Mouse (Mus musculus) CD4-positive, CD25-positive, alpha-beta regulatory T cell, adult 4 months (primary cell): ENCODE data around the gene Wtip. TPM values are rescaled to one million over a fixed set of nuclear protein-coding genes. Genes with fewer than 3 reads are reported as not detected.
"Not testable (repeated sequence)": the region's sequence is repeated elsewhere in the genome, so short reads cannot be mapped to it uniquely, and the experiment has no call there.

Experiments
- ATAC-seq: one replicate; pipeline ENCODE4 v1.8.0; 2017
- polyA plus RNA-seq, 2 experiments: library from polyadenylated mRNA; unstranded; fragments of 100-300 nt; shearing (Covaris generic); gene quantifications; one replicate each; pipeline ENCODE4 v1.2.1; 2017

Gene Wtip
- not detected for polyA plus RNA-seq

DNA sequence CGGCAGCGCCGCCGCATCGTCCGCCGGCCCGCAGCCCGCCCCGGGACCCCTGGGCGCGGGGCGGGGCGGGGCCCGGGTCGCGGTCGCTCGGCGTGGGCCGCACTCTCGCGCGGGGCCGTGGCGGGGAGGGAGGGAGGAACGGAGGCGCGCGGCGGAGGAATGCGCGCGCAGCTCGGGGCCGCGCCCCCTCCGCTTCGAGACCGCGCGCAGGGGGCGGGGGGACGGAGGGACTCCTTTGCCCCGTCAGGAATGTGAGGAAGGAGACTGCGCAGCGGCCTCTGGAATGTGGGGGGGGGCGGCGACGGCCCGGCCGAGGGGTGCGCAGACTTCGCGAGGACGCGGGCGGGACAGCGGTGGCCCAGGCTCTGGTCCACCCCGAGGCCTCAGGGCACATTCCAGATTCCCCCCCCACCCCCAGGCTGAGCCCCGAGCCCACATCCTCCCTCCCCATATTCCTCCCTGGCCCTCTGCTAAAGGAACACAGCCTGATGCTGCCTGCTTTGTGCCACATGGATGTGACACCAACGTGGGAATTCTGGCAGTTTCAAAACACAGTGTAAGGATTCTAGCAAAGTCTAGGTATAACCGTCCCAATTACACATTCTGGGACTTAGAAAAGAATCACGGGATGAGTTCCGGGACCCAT is at the start of gene Wtip:
TSS of gene Wtip (minus strand) at position 152 of the 646 bp plus-strand sequence.
- no peak for ATAC-seq

DNA sequence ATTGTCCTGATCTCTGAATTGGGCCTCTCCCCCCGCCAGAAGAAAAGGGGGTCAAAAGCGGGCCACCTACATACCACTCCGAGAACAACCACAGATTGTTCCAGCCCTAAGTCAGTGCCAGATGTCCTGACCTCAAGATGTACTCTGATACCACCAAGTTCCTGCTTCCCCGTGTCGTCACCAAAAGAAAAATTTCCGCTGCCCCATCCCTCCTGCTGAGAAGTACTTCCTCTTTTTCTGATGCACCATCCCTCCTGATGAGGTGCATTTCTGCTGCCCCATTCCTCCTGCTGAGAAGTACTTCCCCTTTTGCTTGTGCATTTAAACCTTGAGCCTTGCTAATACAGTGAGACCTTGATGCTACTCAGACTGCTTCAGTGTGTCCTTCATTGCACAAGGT is 43.2 kb upstream of the Wtip start:
- ATAC-seq: not testable (repeated sequence)

DNA sequence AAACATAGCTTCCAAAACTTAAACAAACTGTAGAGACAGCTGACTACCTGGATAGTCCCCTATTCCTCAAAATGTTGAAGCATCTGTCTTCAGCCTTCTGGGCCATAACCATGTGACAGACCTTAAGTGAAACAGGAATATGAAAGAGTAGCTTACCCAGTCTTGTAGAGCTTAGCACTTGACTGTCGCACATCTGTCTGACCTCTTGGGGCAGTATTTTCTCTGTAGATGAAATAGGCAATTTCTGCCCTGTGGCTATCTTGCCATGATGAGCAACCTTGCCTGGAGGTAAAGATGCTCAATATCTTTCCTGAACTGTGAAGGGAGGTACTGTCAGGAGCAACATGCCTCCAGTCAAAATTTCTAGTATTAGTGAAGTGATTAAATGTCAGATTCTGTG is 39.2 kb upstream of the Wtip start:
- ATAC-seq: no peak

DNA sequence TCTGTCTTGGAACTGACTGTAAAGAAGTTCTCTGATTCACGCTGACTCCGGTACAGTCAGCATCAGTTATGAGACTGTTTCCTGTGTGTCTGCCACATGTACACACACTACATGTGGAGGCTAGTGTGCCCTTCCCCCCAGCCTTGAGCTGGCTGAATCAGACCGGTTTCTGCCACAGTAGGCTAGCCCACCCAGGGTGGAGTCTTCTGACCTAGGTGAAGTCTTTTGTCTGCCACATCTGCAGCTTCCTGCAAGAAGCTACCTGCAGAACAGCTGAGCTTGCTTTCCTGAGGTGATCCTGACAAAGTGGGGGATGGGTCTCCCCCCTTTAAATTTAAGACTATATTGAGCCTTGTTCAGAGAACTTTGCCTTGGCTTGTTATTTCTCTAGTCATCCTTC is 36.4 kb upstream of the Wtip start, which contains the start of gene Uba2:
TSS of gene Uba2 (minus strand) at position 146 of the 400 bp plus-strand sequence.
- no peak for ATAC-seq

DNA sequence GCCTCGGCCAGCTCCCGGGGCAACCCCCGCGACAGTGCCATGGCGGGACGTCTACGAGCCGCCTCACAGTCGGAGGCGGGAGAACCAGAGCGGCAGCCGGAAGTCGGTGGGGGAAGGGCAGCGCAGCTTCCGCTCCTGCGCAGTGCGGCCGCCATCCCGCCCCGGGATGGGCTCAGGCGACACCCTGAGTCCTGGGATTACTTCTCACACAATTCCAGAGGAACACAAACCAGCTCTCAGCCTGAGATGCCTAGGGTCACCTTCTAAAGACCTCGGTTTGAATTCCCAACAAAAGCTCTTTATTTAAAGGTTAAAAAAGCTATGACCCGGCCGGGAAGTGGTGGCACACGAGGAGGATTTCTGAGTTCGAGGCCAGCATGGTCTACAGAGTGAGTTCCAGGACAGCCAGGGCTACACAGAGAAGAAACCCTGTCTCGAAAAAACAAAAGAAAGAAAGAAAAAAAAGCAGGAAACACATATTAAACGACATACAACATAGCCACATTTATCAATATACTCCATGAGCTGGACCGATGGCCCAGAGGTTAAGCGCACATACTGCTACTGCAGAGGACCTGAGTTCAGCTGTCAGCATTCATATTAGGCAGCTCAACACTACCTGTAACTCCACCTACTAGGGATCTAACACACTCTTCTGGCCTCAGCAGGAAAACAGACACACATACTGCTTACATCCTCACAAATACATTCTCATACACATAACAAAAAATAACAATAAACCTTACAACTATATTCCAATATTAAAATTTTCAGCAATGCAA is 35.6 kb upstream of the Wtip start:
- ATAC-seq: peak; percentile 97

DNA sequence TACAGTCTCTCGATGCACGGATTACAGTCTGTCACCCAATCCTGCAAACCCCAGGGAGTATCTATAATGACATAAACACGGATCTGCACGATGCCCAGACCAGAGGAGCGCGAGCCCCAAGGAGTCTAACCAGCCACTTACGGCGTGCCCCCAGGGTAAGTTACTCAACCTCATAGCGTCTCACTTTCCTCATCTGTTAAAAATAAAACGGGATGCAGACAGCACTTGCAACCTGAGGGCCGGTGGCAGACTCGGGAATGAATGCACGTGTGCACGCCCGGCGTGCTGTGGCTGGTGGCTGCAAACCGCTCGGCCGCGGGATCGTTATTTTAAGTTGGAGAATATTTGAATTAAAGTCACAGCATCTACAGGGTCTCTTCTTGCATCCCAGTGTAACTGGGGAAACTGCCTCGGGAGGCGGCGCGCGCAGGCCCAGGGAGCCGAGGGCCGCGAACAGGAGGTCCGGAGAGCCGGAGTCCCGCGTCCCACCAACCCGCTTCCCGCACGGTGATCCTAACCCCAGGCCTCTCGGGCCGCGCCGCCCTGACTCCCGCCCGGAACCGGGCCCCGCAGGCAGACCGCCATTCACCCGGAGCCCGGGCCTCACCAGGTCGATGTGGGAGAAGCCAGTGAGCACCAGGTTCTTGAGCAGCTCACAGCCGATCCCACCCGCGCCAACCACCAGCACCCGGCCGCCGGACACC is 34.9 kb upstream of the Wtip start:
- peak; percentile 60 for ATAC-seq

DNA sequence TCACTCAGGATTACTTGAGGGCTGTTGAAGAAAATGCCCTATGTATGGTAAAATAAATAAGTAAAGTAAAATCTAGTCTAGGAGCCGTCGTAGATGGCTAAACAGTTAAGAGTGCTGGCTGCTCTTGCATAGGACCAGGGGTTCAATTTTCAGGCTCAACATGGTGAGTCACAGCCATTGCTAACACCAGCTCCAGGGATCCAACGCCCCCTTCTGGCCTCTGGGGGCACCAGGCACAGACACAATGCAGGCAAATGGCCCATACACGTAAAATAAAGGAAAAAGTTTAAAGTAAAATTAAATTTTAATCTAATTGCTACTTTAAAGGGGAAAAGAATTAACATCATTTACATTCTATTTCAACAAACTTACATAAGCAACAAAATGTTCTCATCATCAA is 33.8 kb upstream of the Wtip start:
- ATAC-seq: no peak

DNA sequence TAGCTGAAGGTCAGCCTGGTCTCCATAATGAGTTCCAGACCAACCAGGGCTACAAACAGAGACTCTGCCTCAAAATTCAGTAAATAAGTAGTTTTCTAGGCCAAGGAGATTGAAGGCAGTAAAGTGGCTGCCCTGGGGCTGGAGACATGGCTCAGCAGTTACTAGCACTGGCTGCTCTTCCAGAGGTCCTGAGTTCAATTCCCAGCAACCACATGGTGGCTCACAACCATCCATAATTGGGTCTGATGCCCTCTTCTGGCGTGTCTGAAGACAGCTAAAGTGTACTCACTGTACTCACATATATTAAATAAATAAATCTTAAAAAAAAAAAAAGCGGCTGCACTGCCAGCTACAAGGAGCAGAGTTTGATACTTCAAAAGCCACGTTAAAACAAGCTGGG is 32.9 kb upstream of the Wtip start:
- no peak for ATAC-seq

DNA sequence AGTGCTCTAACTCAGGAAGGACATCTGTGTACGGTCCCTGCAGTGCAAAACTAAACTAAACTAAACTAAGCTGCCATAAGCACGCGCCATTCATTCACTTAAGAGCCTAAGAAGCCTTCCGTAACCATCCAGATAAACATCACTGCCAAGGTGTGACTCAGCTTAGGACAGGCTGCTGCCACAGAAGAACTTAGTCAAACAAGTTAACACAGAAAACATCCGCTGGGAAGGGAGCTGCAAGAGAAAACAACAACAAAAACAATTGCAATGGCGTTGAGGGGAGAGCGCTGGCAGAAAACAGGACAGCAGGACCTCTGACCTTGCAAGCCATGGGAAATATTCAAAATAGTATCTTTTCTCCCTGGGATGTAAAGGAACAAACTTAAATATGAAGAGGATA is 31.6 kb upstream of the Wtip start:
- ATAC-seq: no peak

DNA sequence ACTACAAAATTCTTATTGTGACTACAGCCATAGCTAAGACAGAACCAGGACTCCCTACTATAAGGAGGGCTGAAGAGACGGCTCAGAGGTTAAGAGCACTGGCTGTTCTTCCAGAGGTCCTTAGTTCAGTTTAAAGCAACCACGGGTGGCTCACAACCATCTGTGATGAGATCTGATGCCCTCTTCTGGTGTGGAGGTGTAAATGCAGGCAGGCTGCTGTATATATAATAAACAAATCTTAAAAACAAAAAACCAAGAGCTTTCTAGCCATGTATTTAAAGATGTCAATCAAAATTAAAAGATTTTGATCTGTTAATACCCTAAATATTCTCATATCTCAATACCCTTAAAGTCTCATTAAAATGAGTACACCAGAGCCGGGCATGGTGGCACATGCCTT is 26.1 kb upstream of the Wtip start:
- no peak for ATAC-seq

DNA sequence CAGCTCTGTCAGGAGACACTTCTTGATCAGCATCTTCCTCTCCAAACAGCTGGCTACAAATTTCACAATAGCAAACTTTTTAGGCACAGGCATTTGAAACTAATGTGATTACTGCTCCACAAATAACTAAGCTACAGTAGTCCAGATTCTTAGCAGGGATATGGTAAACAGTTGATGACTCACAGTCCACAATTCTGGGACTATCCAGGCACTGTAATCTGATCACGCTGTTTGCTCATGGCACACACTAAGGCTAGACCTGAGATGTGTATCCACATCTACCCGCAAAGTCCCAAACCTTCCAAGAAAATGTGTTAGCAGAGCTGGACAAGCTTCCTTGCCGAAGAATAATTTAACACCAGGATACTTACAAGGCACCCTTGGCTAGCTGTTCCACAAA is 24.9 kb upstream of the Wtip start:
- no peak for ATAC-seq

DNA sequence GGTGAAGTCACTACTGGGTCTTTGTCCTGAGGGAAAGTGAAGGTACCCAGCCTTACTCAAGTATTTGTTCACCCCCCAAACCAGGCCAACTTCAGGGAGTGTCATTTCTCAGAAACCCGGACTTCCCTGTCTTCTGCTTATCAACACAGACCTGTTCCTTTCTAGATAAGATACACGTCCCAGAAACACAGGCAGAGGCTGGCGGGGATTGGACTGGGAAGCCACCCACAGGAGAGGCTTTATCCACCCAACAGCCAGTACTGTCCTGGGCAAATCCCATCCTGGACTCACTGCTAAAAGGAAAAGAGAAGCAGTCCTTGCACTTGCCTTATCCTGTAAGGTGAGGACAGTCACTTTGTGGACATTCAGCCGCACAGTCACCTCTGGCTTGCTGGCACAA is 14.1 kb upstream of the Wtip start:
- no peak for ATAC-seq

DNA sequence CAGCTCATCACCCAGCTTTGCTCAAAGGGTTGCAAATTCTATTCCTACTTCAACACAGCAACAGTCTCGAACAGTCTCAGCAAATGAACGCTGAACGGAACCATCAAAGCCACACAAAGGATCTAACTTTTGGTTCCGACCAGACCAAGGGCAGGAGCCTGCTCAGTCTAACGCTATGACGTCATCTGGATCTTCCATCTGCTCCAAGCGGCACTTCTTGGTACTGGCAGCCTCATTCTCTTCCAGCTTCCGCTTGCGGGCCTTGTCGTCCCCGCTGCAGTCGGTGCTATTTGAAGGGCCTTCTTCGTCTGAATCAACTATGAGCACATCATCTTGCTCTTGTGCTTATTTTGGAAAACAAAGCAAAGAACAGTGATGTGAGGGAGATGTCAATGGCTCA is 8.1 kb upstream of the Wtip start:
- ATAC-seq: no peak

DNA sequence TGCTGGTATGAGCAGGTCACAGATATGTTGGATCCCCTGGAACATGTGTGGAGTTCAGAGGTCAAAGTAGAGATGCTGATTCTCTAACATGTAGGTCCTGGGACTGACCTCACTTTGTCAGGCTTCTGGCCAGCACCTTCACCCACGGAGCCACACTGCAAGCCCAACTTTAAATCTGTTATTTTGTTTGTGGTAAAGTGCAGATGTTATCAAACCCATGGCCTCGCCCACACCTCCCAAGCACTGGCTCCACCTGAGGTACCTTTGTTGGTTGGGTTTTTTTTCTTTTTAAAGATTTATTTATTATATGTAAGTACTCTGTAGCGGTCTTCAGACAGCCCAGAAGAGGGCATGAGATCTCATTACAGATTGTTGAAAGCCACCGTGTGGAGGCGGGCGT is 6.4 kb upstream of the Wtip start:
- no peak for ATAC-seq

DNA sequence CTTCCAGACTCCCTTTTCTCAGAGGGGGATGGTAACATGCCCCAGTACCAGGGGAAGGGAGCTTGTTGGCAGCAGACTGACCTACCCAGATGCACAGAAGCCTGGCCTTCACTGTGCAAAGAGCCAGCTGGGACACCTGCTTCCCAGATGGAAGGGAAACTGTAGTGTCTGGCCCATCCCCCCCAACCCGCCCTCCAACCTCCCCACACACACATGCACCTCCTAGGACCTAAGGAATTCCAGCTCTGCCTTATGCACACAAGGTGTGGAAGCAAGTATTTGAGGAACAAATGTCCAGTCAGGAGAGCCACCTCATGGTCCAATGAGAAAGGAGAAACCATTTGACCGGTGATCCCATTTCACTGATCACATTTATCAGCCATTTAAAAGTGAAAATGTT is 1.3 kb upstream of the Wtip start:
- no peak for ATAC-seq

DNA sequence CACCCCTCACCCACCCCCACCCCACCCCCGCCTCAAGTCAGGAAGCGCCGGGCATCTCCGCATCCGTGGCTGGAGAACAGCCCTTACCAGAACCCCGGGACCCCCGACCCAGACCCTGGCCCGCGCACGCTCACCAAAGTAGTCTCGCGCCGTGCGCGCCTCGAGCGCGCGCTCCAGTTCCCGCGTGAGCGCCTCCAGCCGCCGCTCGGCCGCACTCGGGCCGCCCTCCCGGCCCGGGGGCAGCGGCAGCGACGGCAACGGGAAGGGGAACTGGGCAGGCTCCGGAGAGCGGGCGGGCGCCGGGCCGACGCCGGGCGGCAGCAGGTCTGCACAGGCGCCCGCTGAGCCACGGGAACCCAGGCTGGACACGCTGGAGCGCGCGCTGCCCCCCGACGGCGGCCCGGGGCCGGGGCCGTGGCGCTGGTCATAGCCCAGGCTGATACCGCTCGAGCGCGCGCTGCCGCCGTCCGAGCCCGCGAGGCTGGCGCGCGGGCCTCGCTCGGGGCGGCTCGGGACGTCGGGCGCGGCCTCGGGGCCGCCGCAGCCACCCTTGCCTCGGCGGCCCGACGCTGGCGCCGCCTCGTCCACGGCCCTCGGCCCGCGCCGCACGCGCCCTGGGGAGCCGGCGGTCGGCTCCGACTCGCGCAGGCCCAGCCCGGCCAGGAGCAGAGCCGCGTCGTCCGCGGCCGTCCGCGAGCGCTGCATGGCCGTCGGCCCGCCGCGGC is 551 bp downstream of the Wtip start:
- no peak for ATAC-seq

DNA sequence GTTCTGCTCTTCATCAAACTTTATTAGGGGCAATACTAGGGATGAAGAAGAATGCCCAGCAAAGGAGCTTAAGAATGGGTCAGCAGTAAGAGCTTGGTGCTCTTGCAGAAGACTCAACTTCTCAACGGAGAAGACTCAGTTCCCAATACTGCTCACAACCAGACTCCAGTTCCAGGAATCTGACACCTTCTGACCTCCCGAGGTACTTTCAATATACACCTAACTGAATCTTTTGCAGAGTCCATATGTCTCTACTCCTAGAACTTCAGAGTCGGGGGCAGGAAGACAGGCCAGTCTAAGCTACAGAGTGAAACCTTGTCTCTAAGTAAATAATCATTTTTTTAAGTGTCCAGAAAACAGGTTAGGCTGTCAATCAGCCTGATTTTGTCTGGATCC is 1.1 kb downstream of the Wtip start:
- no peak for ATAC-seq

DNA sequence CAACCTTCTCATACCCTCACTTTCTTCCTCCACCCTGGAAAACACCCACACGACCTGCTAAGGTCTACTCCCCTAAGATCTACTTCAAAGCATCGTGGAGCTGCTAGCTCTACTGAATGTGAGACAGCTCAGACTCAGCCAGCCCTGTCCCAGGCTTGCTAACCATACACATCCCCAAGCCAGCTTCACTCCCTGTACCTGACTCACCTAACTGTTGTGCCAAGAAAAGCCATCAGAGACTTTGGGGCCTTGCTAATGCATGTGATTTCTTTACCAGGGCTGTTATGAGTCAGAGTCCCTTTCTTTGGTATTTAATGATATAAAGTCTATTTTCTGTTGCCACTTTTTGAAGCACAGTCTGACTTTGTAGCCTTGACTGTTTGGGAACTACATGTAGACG is 1.9 kb downstream of the Wtip start:
- ATAC-seq: no peak

DNA sequence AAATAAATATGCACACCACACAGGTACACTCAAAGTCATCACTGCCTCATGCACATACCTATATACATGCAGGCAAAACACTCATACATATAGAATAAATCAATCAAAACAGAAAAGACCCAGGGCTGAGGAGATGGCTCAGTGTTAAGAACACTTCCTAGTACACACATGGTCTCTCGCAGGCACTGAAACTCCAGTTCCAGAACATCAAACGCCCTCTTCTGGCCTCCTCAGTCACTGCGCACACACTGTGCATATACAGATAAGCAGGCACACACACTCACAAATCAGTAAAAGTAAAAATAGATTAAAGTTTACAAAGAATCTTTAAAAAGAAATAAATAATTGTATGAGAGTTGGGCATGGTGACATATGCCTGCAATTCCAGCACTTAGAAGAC is 6.8 kb downstream of the Wtip start:
- ATAC-seq: no peak

DNA sequence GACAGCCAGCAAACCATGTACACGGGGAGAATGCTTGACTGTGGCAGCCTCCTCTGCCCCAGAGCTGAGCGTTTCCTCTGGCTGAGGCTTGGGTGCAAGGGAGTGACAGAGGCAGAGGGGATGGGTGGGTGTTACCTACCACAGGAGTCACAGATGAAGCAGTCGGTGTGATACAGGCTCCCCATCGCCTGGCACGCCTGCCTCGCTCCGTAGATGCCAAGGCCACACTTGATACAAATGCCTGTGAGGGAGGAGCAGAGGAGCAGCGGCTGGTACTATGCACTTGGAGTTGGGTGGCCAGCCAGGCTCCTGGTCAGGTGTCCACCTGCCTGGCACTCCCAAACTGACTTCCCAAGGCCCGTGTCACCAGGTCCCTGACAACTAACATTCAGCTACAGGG is 7.7 kb downstream of the Wtip start:
- no peak for ATAC-seq

DNA sequence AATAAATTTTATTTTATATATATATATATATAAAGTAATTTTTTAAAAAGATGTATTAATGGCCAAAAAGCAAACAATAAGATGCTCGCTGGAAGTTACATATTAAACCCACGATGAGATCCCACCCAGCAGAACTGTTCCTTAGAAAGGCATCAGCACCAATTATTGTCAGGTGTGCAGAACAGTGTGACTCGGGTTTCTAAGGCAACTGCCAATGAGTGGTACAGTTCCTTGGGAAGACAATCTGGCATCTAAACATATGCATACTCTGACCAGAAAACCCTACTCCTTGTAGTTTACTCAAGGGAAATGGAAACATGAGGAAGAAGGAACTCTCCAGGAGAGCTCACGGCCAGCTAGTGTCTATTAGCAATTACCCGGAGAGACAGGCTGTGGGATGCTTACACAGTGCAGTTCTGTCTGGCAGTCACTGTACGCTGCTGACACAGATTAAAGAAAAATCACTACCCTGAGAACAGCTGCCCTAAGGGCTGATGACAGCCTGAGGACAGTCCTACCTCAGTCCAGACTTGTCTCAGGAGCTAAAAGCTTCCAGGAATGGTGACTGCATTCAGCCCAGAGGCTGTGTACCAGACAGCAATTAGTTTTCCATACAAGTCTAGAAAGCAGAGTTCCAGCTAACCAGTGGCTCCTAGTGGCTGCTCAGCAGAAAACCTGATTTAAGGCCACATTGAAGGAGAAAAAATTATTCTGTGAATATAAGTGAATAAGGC is 9.9 kb downstream of the Wtip start:
- no peak for ATAC-seq

DNA sequence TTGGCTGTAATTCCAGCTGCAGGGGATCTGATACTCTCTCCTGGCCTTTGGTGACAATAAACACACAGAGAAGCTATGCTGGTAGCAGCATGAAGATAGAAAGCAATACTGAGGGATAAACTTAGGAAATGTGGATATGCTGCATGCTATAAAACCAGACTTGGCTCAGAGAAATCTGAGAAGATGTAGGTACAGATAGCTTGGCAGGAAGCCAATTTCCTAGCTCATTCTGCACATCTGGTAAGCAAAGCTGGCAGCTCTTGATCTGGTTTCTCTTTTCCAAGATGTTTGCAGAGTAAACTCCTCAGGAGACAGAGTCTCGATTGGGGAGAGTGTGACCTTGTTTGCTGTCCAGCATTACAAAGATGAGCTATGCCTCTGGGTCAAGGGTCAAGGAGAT is 12.4 kb downstream of the Wtip start:
- ATAC-seq: not testable (repeated sequence)
